ENCODE assay signal across 11 mouse cellular contexts in the genomic region with DNA sequence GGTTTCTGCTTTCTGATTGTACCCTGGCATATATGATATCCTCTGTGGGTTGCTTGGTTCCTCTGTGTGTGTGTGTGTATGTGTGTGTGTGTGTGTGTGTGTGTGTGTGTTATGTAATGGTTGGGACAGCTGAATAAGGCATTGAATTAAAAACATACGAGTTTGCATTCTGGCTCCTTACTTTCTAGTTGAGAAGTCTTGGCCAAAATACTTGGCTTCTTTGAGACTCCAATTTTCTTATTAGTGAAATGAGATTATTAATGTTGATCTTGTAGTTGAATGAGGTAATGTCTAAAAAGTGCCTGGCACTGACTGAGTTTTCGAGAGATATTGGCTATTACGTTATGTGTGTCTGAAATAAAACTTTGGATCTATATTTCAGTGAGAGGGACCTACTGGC.
"Had no signal": no experiment of that assay in that cellular context is flagged by ENCODE, and none has a peak within 500 bp of the region (broad histone marks: within the 10 kb centered on the region; RNA-seq: fewer than 3 reads in every experiment).

No protein-coding gene starts in this region.

- H3K9me3 ChIP-seq: liver, embryonic 13.5 days had no signal

- H3K4me2 ChIP-seq: liver, embryonic 13.5 days; midbrain, embryonic 11.5 days had no signal

- H3K4me3 ChIP-seq: liver, embryonic 13.5 days had no signal

- H3K36me3 ChIP-seq: liver, embryonic 13.5 days had no signal

- H3K9ac ChIP-seq: liver, embryonic 13.5 days had no signal

- H3K27ac ChIP-seq: liver, embryonic 13.5 days had no signal

- DNase-seq: kidney, postnatal 14 days; kidney, postnatal 4 days; left cerebral cortex, postnatal 4 days; liver, embryonic 13.5 days; lung, adult 2 months; lung, postnatal 14 days; lung, postnatal 4 days; midbrain, embryonic 14.5 days; thymus, adult 18-20 months; thymus, postnatal 36 days had no signal
